Mouse (Mus musculus): Measurements from ENCODE around the gene 4930562C15Rik.

The 4930562C15Rik gene

GRCm38 (mm10) chr16:4862863-4863483 lies 27.8 kb downstream of the 4930562C15Rik start:
- DNase-seq (ENCODE audit: low spot score), result peak; percentile 78

GRCm38 (mm10) chr16:4863742-4864141 lies 28.5 kb downstream of the 4930562C15Rik start:
- no peak for DNase-seq (ENCODE audit: low spot score)

- DNase-seq (ENCODE audit: low spot score), result no peak
Measured at GRCm38 (mm10) chr16:4866101-4866695, 31.0 kb downstream of the 4930562C15Rik start.

- no peak for DNase-seq (ENCODE audit: low spot score)
Measured at GRCm38 (mm10) chr16:4870490-4870889, 35.3 kb downstream of the 4930562C15Rik start.

GRCm38 (mm10) chr16:4871926-4872325 lies 36.7 kb downstream of the 4930562C15Rik start:
- DNase-seq (ENCODE audit: low spot score), result no peak

GRCm38 (mm10) chr16:4875198-4876032 lies 40.2 kb downstream of the 4930562C15Rik start:
- no peak for DNase-seq (ENCODE audit: low spot score)

GRCm38 (mm10) chr16:4876033-4876680 lies 40.9 kb downstream of the 4930562C15Rik start:
- DNase-seq (ENCODE audit: low spot score), result peak; percentile 75

GRCm38 (mm10) chr16:4877195-4877594 lies 42.0 kb downstream of the 4930562C15Rik start:
- no peak for DNase-seq (ENCODE audit: low spot score)

- DNase-seq (ENCODE audit: low spot score), result no peak
Measured at GRCm38 (mm10) chr16:4877701-4878100, 42.5 kb downstream of the 4930562C15Rik start.

- peak; percentile 84 for DNase-seq (ENCODE audit: low spot score)
Measured at GRCm38 (mm10) chr16:4878192-4878885, 43.1 kb downstream of the 4930562C15Rik start.

GRCm38 (mm10) chr16:4879101-4879707 lies 44.0 kb downstream of the 4930562C15Rik start:
- peak; percentile 37 for DNase-seq (ENCODE audit: low spot score)

- peak; percentile 93 for DNase-seq (ENCODE audit: low spot score)
Measured at GRCm38 (mm10) chr16:4879708-4880124, 44.5 kb downstream of the 4930562C15Rik start.

- DNase-seq (ENCODE audit: low spot score), result peak; percentile 98
Measured at GRCm38 (mm10) chr16:4880136-4880825, 45.1 kb downstream of the 4930562C15Rik start, which contains the start of gene Ubald1. Gene Ubald1, minus strand, starts transcription at chr16:4880315.

- DNase-seq (ENCODE audit: low spot score), result no peak
Measured at GRCm38 (mm10) chr16:4881400-4882351, 46.5 kb downstream of the 4930562C15Rik start.

- no peak for DNase-seq (ENCODE audit: low spot score)
Measured at GRCm38 (mm10) chr16:4884930-4885329, 49.7 kb downstream of the 4930562C15Rik start.

- peak; percentile 89 for DNase-seq (ENCODE audit: low spot score)
Measured at GRCm38 (mm10) chr16:4885760-4886689, 50.8 kb downstream of the 4930562C15Rik start, which contains the start of gene Mgrn1. Gene Mgrn1, plus strand, starts transcription at chr16:4886249.

GRCm38 (mm10) chr16:4886690-4887020 lies 51.4 kb downstream of the 4930562C15Rik start:
- no peak for DNase-seq (ENCODE audit: low spot score)

GRCm38 (mm10) chr16:4890201-4890709 lies 55.0 kb downstream of the 4930562C15Rik start:
- no peak for DNase-seq (ENCODE audit: low spot score)
